Mouse (Mus musculus): ENCODE measurements around the gene Gm28044. TPM values are rescaled to one million over a fixed set of nuclear protein-coding genes. Genes with fewer than 3 reads are reported as not detected.

Gene Gm28044
- total RNA-seq (2023): 1 to 10 TPM in 1 of 2 experiments, not detected in 1; 3.0 TPM

DNA sequence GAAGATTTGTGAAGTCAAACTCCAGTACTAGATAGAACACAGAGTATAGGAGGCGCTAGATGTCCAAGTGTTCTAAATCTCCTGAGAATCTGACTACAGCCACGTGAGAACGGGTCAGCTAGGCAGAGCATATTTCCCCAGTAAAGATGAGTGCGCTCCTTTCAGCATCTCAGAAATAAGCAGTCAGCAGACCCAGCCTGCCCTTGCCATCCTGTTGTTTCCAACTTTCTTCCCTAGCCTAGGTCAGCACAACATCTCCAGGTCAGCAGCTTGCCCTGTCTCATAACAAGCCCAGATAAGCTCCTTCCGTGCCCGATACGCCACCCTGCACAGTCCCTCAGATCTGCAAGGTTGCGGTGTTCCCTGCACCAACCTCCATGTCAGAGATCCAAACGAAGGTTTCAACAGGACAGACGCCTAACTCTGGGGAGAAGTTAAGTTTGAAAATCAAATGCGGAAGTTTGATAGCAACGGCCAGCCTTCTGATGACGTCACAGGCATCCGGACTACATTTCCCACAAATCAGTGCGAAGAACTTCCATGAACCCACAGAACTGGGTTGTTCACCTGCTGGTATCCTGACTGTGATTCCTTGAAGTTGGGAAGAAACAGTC lies at the start of gene Gm28044, which contains the start of gene Zfp953:
Gene Gm28044, minus strand, starts transcription at position 406 of the 614 bp plus-strand sequence.
Gene Zfp953, minus strand, starts transcription at position 475 of the 614 bp plus-strand sequence.

GRCm38 (mm10) chr13:67399183-67399903 lies 39.0 kb upstream of the Gm28044 start, which contains the start of gene Zfp429:
Gene Zfp429 (minus strand): TSS chr13:67399819.

GRCm38 (mm10) chr13:67375050-67375911 lies 14.9 kb upstream of the Gm28044 start, which contains the start of the genes Gm28041 and Zfp456:
Gene Gm28041 (minus strand): TSS chr13:67375733.
Gene Zfp456 (minus strand): TSS chr13:67375810.

DNA sequence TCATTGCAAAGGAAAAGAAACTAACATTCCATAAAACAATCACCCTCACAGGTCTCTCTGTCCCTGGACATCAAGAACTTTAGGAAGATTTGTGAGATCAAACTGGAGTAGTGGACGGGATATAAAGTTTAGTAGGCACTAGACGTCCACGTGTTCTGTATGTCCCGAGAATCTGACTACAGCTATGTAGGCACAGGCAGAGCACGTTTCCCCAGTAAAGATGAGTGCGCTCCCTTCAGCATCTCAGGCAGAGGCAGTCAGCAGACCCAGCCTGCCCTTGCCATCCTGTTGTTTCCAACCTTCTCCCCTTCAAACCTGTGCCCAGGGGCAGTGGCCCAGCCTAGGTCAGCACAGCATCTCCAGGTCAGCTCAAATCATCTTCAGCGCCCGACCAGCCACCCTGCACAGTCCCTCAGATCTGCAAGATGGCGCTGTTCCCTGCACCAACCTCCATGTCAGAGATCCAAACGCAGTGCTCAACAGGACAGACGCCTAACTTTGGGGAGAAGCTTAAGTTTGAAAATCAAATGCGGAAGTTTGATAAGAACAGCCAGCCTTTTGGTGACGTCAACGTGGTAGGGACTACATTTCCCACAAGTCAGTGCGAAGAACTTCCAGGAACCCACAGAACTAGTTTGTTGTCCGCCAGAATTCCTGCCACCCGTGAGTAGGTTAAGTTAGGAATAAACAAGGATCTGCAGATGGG lies 28.2 kb downstream of the Gm28044 start, which contains the start of gene Zfp595:
Gene Zfp595, minus strand, starts transcription at position 552 of the 706 bp plus-strand sequence.

GRCm38 (mm10) chr13:67305822-67306672 lies 54.3 kb downstream of the Gm28044 start, which contains the start of gene Zfp457:
Gene Zfp457 (minus strand): TSS chr13:67306485.

DNA sequence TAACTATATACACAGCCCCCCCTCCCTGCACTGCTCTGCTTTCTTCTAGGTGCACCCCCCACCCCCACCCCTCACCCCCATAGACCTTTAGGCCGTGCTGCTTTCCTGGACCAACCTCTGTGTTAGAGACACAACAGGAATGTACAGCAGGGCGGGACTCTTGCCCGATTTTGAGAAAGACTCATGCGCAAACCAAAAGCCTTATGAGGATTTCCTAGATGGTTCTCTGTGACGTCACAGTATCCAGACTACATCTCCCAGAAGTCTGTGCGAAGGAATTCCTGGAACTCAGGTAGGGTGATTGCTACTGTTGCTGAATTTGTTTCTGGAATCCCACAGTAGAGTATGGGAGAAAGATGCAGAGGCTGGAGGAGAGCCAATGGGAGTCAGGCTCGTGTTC lies 82.0 kb downstream of the Gm28044 start, which contains the start of gene Zfp458:
Gene Zfp458, minus strand, starts transcription at position 153 of the 400 bp plus-strand sequence.

Other genes starting within 250 kb of the Gm28044 start
- gene Rslcan18, start 244.3 kb downstream of the Gm28044 start, total RNA-seq (2023): under 1 TPM; 0.22 to 0.40 TPM
- 1 to 10 TPM; 2.7 to 3.5 TPM for gene Zfp759, start 238.9 kb downstream of the Gm28044 start, total RNA-seq (2023)
- 1 to 10 TPM; 1.6 TPM for gene Rsl1, start 187.4 kb downstream of the Gm28044 start, total RNA-seq (2023)
- gene Zfp455, start 166.0 kb downstream of the Gm28044 start, total RNA-seq (2023): under 1 TPM; 0.73 to 0.77 TPM
- gene Zfp458, start 82.1 kb downstream of the Gm28044 start, total RNA-seq (2023): 1 to 10 TPM; 1.5 to 2.0 TPM
- under 1 TPM in 1 of 2 experiments, not detected in 1; 0.46 TPM for gene Zfp457, start 54.1 kb downstream of the Gm28044 start, total RNA-seq (2023)
- 1 to 10 TPM; 5.3 to 6.4 TPM for gene Zfp595, start 28.0 kb downstream of the Gm28044 start, total RNA-seq (2023)
- gene Zfp953, start 69 bp upstream of the Gm28044 start, total RNA-seq (2023): 1 to 10 TPM; 6.1 to 7.3 TPM
- gene Gm28041, start 15.2 kb upstream of the Gm28044 start, total RNA-seq (2023): 1 to 10 TPM in 1 of 2 experiments, under 1 TPM in 1; 0.90 to 1.8 TPM
- gene Zfp456, start 15.3 kb upstream of the Gm28044 start, total RNA-seq (2023): 1 to 10 TPM; 1.1 to 1.7 TPM
- gene Zfp429, start 39.3 kb upstream of the Gm28044 start, total RNA-seq (2023): 1 to 10 TPM; 4.0 to 4.2 TPM
- under 1 TPM; 0.09 to 0.42 TPM for gene Zfp459, start 60.9 kb upstream of the Gm28044 start, total RNA-seq (2023)
- 1 to 10 TPM; 2.8 to 3.3 TPM for gene Zfp874a, start 91.1 kb upstream of the Gm28044 start, total RNA-seq (2023)
- 1 to 10 TPM; 6.6 to 9.1 TPM for gene Zfp874b, start 123.7 kb upstream of the Gm28044 start, total RNA-seq (2023)
- gene Zfp58, start 140.0 kb upstream of the Gm28044 start, total RNA-seq (2023): 1 to 10 TPM; 3.6 to 5.8 TPM
- gene Gm26965, start 165.6 kb upstream of the Gm28044 start, total RNA-seq (2023): not detected
- gene Zfp87, start 165.6 kb upstream of the Gm28044 start, total RNA-seq (2023): 10 to 100 TPM; 10.9 to 14.0 TPM
- gene Zfp748, start 193.3 kb upstream of the Gm28044 start, total RNA-seq (2023): 1 to 10 TPM; 5.7 to 5.9 TPM
- gene Zfp729b, start 249.2 kb upstream of the Gm28044 start, total RNA-seq (2023): 1 to 10 TPM; 8.9 to 9.8 TPM

All from neutrophil, adult 83 days (primary cell).